Mouse (Mus musculus): ENCODE measurements around the gene Tnfrsf1b. TPM values are rescaled to one million over a fixed set of nuclear protein-coding genes. Genes with fewer than 3 reads are reported as not detected.

Gene Tnfrsf1b
- polyA plus RNA-seq, 1 experiment from 2014 or later = 9.4 TPM

GRCm38 (mm10) chr4:145240723-145241231 lies 5.9 kb downstream of the Tnfrsf1b start:
- Histone ChIP-seq H3K4me1 (ENCODE audit: insufficient read depth) (peaks cover 61% of the 10 kb centered on the region), H3K9me3 (ENCODE audit: low read length) (no peaks in the 10 kb centered on the region), H3K4me2 (ENCODE audit: low read depth, low read length) (no peak overlapping the region), H3K4me3 (ENCODE audit: low read depth, low read length) (no peak overlapping the region), H3K9ac (replicated peaks) (no peak overlapping the region; the same call in 1 of the 2 replicates), H3K27me3 (ENCODE audit: insufficient read depth, low read length) (no peaks in the 10 kb centered on the region), H3K27ac (ENCODE audit: low read depth) (peak overlapping the region; percentile 85), H3K36me3 (replicated peaks; ENCODE audit: insufficient read depth, low read length) (0 out of 2 replicates have a peak, but pooled peaks cover 10% of the 10 kb centered on the region)
- peak; percentile 76 for ATAC-seq
- DNase-seq = peak; percentile 49
- no peak for TF ChIP-seq CTCF (IDR thresholded peaks at IDR 0.05; ENCODE audit: low read depth)
- 43% methylated on average over 4 of the region's 4 CpGs for WGBS (ENCODE audit: insufficient replicate concordance)

- ATAC-seq = 0 out of 2 replicates have a peak, but pooled peaks have one; percentile 12
- 0 out of 2 replicates have a peak overlapping the region, but pooled peaks have one; percentile 8 for H3K9ac ChIP-seq (replicated peaks)
- H3K4me1 ChIP-seq (ENCODE audit: insufficient read depth) = peaks cover 46% of the 10 kb centered on the region
- no peak overlapping the region for H3K4me2 ChIP-seq (ENCODE audit: low read depth, low read length)
- H3K9me3 ChIP-seq (ENCODE audit: low read length) = no peaks in the 10 kb centered on the region
- 53% methylated on average over 4 of the region's 4 CpGs for WGBS (ENCODE audit: insufficient replicate concordance)
- TF ChIP-seq CTCF (IDR thresholded peaks at IDR 0.05; ENCODE audit: low read depth) (no peak), EP300 (IDR thresholded peaks at IDR 0.05; ENCODE audit: low read depth) (no peak)
- peak overlapping the region; percentile 85; the same call in 1 of the 2 replicates for H3K27ac ChIP-seq (ENCODE audit: low read depth)
- H3K36me3 ChIP-seq (replicated peaks; ENCODE audit: insufficient read depth, low read length) = 0 out of 2 replicates have a peak, but pooled peaks cover 10% of the 10 kb centered on the region
- DNase-seq = no peak
- no peak overlapping the region for H3K4me3 ChIP-seq (ENCODE audit: low read depth, low read length)
- no peaks in the 10 kb centered on the region for H3K27me3 ChIP-seq (ENCODE audit: insufficient read depth, low read length)
Observed at GRCm38 (mm10) chr4:145239049-145239830, 7.4 kb downstream of the Tnfrsf1b start.

- no peak for TF ChIP-seq CTCF (IDR thresholded peaks at IDR 0.05; ENCODE audit: low read depth)
- TF ChIP-seq EP300 (IDR thresholded peaks at IDR 0.05; ENCODE audit: low read depth) = no peak
- Histone ChIP-seq H3K36me3 (replicated peaks; ENCODE audit: insufficient read depth, low read length) (0 out of 2 replicates have a peak, but pooled peaks cover 7% of the 10 kb centered on the region), H3K27me3 (ENCODE audit: insufficient read depth, low read length) (no peaks in the 10 kb centered on the region), H3K4me2 (ENCODE audit: low read depth, low read length) (no peak overlapping the region), H3K9ac (replicated peaks) (no peak overlapping the region), H3K4me1 (ENCODE audit: insufficient read depth) (peaks cover 30% of the 10 kb centered on the region), H3K9me3 (ENCODE audit: low read length) (no peaks in the 10 kb centered on the region), H3K4me3 (ENCODE audit: low read depth, low read length) (no peak overlapping the region), H3K27ac (ENCODE audit: low read depth) (no peak overlapping the region)
- WGBS (ENCODE audit: insufficient replicate concordance) = 70% methylated on average over 7 of the region's 7 CpGs
- DNase-seq = no peak
- no peak for ATAC-seq
Observed at GRCm38 (mm10) chr4:145236027-145236426, 10.6 kb downstream of the Tnfrsf1b start.

GRCm38 (mm10) chr4:145233487-145234228 lies 13.0 kb downstream of the Tnfrsf1b start:
- 40% methylated on average over 3 of the region's 3 CpGs for WGBS (ENCODE audit: insufficient replicate concordance)
- no peaks in the 10 kb centered on the region for H3K9me3 ChIP-seq (ENCODE audit: low read length)
- DNase-seq = no peak
- peak; percentile 59 for ATAC-seq
- H3K27ac ChIP-seq (ENCODE audit: low read depth) = peak overlapping the region; percentile 79
- TF ChIP-seq EP300 (IDR thresholded peaks at IDR 0.05; ENCODE audit: low read depth) (no peak), CTCF (IDR thresholded peaks at IDR 0.05; ENCODE audit: low read depth) (no peak)
- H3K4me2 ChIP-seq (ENCODE audit: low read depth, low read length) = no peak overlapping the region
- H3K9ac ChIP-seq (replicated peaks) = no peak overlapping the region
- H3K4me3 ChIP-seq (ENCODE audit: low read depth, low read length) = no peak overlapping the region
- 0 out of 2 replicates have a peak, but pooled peaks cover 8% of the 10 kb centered on the region for H3K36me3 ChIP-seq (replicated peaks; ENCODE audit: insufficient read depth, low read length)
- no peaks in the 10 kb centered on the region for H3K27me3 ChIP-seq (ENCODE audit: insufficient read depth, low read length)
- H3K4me1 ChIP-seq (ENCODE audit: insufficient read depth) = peaks cover 23% of the 10 kb centered on the region

GRCm38 (mm10) chr4:145231732-145232131 lies 14.9 kb downstream of the Tnfrsf1b start:
- 0 out of 2 replicates have a peak overlapping the region, but pooled peaks have one; percentile 18 for H3K27ac ChIP-seq (ENCODE audit: low read depth)
- peaks cover 21% of the 10 kb centered on the region for H3K4me1 ChIP-seq (ENCODE audit: insufficient read depth)
- H3K4me2 ChIP-seq (ENCODE audit: low read depth, low read length) = no peak overlapping the region
- TF ChIP-seq CTCF (IDR thresholded peaks at IDR 0.05; ENCODE audit: low read depth) = no peak
- no peak for TF ChIP-seq EP300 (IDR thresholded peaks at IDR 0.05; ENCODE audit: low read depth)
- H3K4me3 ChIP-seq (ENCODE audit: low read depth, low read length) = no peak overlapping the region
- H3K9ac ChIP-seq (replicated peaks) = no peak overlapping the region
- DNase-seq (no peak), ATAC-seq (0 out of 2 replicates have a peak, but pooled peaks have one; percentile 2)
- H3K9me3 ChIP-seq (ENCODE audit: low read length) = no peaks in the 10 kb centered on the region
- H3K27me3 ChIP-seq (ENCODE audit: insufficient read depth, low read length) = no peaks in the 10 kb centered on the region
- 0 out of 2 replicates have a peak, but pooled peaks cover 6% of the 10 kb centered on the region for H3K36me3 ChIP-seq (replicated peaks; ENCODE audit: insufficient read depth, low read length)
- 79% methylated on average over 5 of the region's 5 CpGs for WGBS (ENCODE audit: insufficient replicate concordance)

GRCm38 (mm10) chr4:145230647-145231046 lies 16.0 kb downstream of the Tnfrsf1b start:
- DNase-seq = no peak
- 73% methylated on average over 2 of the region's 2 CpGs for WGBS (ENCODE audit: insufficient replicate concordance)
- Histone ChIP-seq H3K36me3 (replicated peaks; ENCODE audit: insufficient read depth, low read length) (0 out of 2 replicates have a peak, but pooled peaks cover 6% of the 10 kb centered on the region), H3K27ac (ENCODE audit: low read depth) (no peak overlapping the region), H3K9me3 (ENCODE audit: low read length) (no peaks in the 10 kb centered on the region), H3K9ac (replicated peaks) (no peak overlapping the region), H3K4me1 (ENCODE audit: insufficient read depth) (peaks cover 17% of the 10 kb centered on the region), H3K27me3 (ENCODE audit: insufficient read depth, low read length) (no peaks in the 10 kb centered on the region), H3K4me2 (ENCODE audit: low read depth, low read length) (no peak overlapping the region), H3K4me3 (ENCODE audit: low read depth, low read length) (no peak overlapping the region)
- TF ChIP-seq CTCF (IDR thresholded peaks at IDR 0.05; ENCODE audit: low read depth) (no peak), EP300 (IDR thresholded peaks at IDR 0.05; ENCODE audit: low read depth) (no peak)
- no peak for ATAC-seq
